Mouse (Mus musculus) adrenal gland, adult 18-20 months (tissue): ENCODE data around the gene Klrc3. TPM values are rescaled to one million over a fixed set of nuclear protein-coding genes. Genes with fewer than 3 reads are reported as not detected.
"Not testable (repeated sequence)": the region's sequence is repeated elsewhere in the genome, so short reads cannot be mapped to it uniquely, and the experiment has no call there.

Experiments used
- DNase-seq, 2 experiments: peaks; one replicate each; pipeline ENCODE4 v3.0.0; 2021 to 2022; ENCODE audit warnings: low spot score in 2 of 2
- long read RNA-seq, 2 experiments: library from polyadenylated mRNA; stranded (forward); transcript quantifications; one replicate each; pipeline ENCODE4 v2.0.0; 2021
- microRNA-seq, 2 experiments: library from miRNA; unstranded; fragments of <30 nt; microRNA quantifications; one replicate each; pipeline ENCODE4 v1.2.0; 2021; ENCODE audit warnings: borderline number of aligned reads in 2 of 2
- total RNA-seq, 2 experiments: library from RNA; stranded (reverse); gene quantifications; 1 replicate in 1 of 2; 2 replicates in 1 of 2; pipeline ENCODE4 v1.2.3; 2021

The Klrc3 gene
- under 1 TPM in 1 of 2 experiments, not detected in 1; 0.63 TPM for total RNA-seq
- long read RNA-seq, experiment 1 = 0 reads
- long read RNA-seq, experiment 2 = 0 reads

DNA sequence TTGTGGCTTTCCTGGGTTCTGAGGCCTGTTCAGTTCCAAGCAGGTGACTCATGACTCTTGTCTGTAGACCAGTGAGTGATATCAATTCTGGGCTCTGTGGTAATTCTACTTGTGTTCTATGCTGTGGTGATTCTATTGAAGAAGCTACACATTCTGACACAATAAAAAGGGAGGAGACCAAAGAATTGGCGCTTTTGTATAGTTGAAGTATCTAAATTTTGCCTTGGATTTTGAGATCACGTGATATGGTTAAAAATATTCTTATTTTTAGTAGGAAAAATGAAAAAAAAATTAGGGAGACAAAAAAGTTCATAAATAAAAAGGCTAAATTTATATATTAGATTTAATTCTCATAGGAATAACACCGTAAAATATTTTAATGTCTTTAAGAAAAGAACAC is at the start of gene Klrc3:
Gene Klrc3 (minus strand): TSS at position 101 of the 400 bp plus-strand sequence.
- DNase-seq = not testable (repeated sequence)

DNA sequence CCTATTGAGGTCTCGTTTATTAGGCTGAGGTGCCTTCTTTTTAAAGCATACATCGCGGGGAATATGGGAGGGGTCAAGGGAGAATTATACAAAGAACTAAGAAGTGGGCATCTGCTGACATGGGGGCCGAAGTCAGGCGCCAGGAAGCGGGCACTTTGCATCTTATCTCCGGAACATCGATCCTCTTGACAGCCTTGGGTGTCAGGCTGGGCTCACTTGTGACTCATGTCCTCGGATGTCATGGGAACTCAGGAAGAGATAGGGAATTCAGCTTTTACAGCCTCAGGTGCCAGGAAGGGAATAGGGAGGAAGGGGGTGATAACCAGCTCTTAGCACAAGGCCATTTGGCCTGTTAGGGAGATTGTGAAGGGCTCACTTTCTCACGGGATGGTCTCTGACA is 48.3 kb upstream of the Klrc3 start:
- DNase-seq = peak in 1 of 2 experiments; percentile 6

DNA sequence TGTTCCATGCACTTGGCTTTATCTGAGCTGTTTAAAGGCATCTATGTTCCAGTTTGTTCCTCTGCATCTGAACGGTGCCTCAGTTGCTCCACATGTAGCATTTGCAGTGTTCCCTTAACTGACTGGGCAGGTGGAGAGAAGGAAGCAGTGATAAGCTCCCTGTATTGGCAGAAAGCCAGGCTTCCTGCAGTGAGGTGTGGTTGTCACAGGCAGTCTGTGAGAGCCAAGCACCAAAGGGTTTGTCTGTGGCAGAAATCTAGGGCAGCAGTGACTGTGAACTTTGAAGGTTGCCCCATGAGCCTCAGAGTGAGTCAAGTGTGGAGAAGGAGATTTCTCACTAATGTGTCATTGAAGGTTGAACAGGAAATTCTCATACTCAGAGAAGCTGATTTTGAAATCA is 37.2 kb upstream of the Klrc3 start:
- peak in 1 of 2 experiments; percentile 2 for DNase-seq

DNA sequence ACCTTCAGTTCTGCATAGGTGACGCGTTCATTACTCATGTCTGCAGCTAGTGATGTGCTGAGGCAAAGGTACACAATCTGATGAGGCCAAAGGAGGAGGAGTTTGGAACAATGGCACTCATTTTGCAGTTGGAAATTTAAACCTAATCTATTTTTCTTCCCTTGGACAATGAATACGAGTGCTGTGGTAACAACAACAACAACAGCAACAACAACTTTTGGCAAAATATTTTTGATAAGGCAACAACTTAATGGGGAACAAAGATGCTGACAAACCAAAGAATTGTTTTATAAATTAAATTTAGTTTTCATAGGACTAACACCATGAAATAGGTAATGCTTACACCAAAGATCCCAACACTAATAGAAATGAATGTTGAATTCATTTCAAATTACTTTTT is 35.7 kb upstream of the Klrc3 start, which contains the start of gene Klrc1:
Gene Klrc1 (minus strand): TSS at position 101 of the 400 bp plus-strand sequence.
- no peak for DNase-seq

DNA sequence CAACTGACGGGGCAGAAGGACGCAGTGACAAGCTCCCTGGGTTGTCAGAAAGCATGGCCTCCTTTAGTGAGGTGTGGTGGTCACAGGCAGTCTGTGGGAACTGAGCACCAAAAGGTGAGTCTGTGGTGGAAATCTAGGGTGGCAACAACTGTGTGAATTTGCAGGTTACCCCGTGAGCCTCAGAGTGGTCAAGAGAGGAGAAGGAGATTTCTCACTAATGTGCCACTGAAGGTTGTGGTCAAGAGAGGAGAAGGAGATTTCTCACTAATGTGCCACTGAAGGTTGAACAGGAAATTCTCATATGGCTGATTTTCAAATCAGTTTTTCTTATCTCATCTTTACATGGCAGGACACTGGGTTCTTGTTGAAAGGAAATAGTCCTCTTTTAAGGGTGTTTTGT is 18.2 kb upstream of the Klrc3 start:
- not testable (repeated sequence) for DNase-seq

DNA sequence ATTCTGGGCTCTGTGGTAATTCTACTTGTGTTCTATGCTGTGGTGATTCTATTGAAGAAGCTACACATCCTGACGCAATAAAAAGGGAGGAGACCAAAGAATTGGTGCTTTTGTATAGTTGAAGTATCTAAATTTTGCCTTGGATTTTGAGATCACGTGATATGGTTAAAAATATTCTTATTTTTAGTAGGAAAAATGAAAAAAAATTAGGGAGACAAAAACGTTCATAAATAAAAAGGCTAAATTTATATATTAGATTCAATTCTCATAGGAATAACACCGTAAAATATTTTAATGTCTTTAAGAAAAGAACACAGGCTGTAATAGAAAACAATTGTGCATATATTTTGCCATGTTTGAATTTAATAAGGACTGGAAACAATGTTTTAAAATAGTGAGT is 17.5 kb upstream of the Klrc3 start, which contains the start of gene Klrc2:
Gene Klrc2 (minus strand): TSS at position 101 of the 400 bp plus-strand sequence.
- not testable (repeated sequence) for DNase-seq

DNA sequence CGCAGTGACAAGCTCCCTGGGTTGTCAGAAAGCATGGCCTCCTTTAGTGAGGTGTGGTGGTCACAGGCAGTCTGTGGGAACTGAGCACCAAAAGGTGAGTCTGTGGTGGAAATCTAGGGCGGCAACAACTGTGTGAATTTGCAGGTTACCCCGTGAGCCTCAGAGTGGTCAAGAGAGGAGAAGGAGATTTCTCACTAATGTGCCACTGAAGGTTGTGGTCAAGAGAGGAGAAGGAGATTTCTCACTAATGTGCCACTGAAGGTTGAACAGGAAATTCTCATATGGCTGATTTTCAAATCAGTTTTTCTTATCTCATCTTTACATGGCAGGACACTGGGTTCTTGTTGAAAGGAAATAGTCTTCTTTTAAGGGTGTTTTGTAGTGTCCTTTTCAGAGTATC is 917 bp upstream of the Klrc3 start:
- not testable (repeated sequence) for DNase-seq

DNA sequence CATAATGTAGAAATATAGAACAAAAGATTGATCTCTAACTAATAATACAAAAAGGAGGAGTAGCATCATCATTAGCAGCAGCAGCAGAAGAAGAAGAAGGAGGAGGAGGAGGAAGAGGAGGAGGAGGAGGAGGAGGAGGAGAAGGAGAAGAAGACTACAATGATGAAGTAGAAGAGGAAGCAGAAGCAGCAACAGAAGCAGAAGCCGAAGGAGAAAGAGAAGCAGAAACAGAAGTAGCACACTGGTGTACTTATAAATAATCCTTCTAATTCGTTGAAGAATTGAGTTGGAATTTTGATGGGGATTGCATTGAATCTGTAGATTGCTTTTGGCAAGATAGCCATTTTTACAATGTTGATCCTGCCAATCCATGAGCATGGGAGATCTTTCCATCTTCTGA is 12.1 kb downstream of the Klrc3 start:
- not testable (repeated sequence) for DNase-seq

DNA sequence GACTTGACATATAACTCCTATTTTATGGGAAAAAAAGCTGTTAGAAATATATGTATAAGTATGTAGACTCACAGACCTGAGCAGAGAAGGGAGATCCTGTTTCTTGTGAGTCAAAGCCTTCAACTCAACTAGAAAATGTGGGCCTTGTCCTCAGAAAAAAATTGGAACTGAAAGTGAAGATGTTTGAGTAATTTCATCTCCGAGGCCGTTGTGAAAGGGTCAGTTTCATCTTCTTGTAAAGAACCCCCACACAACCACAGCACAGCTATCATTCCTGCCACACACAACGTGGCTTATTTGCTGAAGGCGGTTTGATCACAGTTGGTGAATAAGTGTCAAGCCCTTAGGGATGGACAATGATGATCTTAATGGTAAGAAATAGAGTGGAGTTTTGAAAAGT is 19.4 kb downstream of the Klrc3 start, which contains the start of gene Klrk1:
Gene Klrk1 (minus strand): TSS at position 130 of the 400 bp plus-strand sequence.
- no peak for DNase-seq

DNA sequence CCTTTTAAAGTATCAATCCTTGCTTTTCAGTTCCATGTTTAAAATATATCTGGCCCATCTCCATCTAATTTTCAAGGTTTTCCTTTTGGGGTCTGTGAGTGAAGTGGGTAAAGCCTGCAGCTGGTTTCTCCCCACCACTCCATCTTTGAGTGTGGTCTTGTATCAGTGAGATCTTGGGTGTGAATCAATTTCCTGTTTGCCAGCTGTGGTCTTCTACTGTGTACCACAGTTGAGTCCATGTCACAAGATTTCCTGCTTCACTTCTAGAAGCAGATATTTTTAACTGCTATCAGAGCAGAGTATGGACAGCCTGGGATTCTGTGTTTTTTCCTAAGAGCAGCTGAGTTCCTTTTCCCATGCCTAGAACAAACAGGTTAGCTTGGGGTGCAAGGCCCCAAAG is 34.8 kb downstream of the Klrc3 start:
- DNase-seq = no peak

DNA sequence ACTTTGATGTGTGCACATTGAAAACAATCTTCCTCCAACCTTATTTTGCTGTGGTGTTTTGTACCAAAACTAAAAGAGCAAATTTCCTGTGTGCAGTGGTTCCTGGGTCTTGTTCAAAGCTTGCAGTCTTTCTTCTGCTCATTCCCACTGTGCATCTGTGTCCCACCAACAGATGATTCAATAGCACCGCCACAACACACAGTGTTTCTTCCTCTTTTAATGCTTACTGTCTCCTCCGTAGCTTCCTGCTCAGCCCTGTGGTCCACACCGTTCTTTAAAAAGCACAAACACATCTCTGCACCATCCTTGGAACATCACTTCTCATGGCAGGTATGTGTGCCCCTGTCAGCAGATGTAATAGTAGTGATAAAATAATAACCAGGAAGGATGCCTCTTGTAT is 51.6 kb downstream of the Klrc3 start, which contains the start of gene Klrd1:
Gene Klrd1 (plus strand): TSS at position 275 of the 400 bp plus-strand sequence.
- DNase-seq = no peak

Small RNA genes lying within 50 kb of the gene (microRNA-seq; reads per million reads assigned to microRNA genes)
- 0 reads per million in 2 experiments for gene Mir680-1

Other genes starting within 250 kb of the Klrc3 start
- gene Clec1b, start 246.0 kb downstream of the Klrc3 start, total RNA-seq = 1 to 10 TPM; 1.4 to 2.0 TPM
- gene Clec9a, start 234.5 kb downstream of the Klrc3 start, total RNA-seq = 1 to 10 TPM in 1 of 2 experiments, under 1 TPM in 1; 0.53 to 1.6 TPM
- 1 to 10 TPM; 4.0 to 4.5 TPM for gene Clec1a, start 191.3 kb downstream of the Klrc3 start, total RNA-seq
- under 1 TPM in 1 of 2 experiments, not detected in 1; 0.80 TPM for gene Olr1, start 136.2 kb downstream of the Klrc3 start, total RNA-seq
- gene Tmem52b, start 130.8 kb downstream of the Klrc3 start, total RNA-seq = not detected
- gene Gabarapl1, start 110.2 kb downstream of the Klrc3 start, total RNA-seq = 100 to 1,000 TPM; 283 to 313 TPM
- gene Klre1, start 65.4 kb downstream of the Klrc3 start, total RNA-seq = under 1 TPM in 1 of 2 experiments, not detected in 1; 0.22 TPM
- gene Klrd1, start 51.6 kb downstream of the Klrc3 start, total RNA-seq = under 1 TPM; 0.66 to 0.70 TPM
- under 1 TPM; 0.96 TPM for gene Klrk1, start 19.5 kb downstream of the Klrc3 start, total RNA-seq
- gene Klrc2, start 17.4 kb upstream of the Klrc3 start, total RNA-seq = under 1 TPM; 0.17 to 0.42 TPM
- gene Klrc1, start 35.6 kb upstream of the Klrc3 start, total RNA-seq = under 1 TPM; 0.33 to 0.77 TPM
- gene Klri1, start 73.8 kb upstream of the Klrc3 start, total RNA-seq = not detected
- gene Klri2, start 97.1 kb upstream of the Klrc3 start, total RNA-seq = under 1 TPM in 1 of 2 experiments, not detected in 1; 0.10 TPM
- not detected for gene Gm156, start 140.9 kb upstream of the Klrc3 start, total RNA-seq
- not detected for gene Gm17631, start 219.3 kb upstream of the Klrc3 start, total RNA-seq
- gene Klra17, start 233.3 kb upstream of the Klrc3 start, total RNA-seq = not detected